Mouse (Mus musculus): ENCODE measurements around the gene H2-Aa.
"Not testable (repeated sequence)": the region's sequence is repeated elsewhere in the genome, so short reads cannot be mapped to it uniquely, and the experiment has no call there.

The H2-Aa gene

DNA sequence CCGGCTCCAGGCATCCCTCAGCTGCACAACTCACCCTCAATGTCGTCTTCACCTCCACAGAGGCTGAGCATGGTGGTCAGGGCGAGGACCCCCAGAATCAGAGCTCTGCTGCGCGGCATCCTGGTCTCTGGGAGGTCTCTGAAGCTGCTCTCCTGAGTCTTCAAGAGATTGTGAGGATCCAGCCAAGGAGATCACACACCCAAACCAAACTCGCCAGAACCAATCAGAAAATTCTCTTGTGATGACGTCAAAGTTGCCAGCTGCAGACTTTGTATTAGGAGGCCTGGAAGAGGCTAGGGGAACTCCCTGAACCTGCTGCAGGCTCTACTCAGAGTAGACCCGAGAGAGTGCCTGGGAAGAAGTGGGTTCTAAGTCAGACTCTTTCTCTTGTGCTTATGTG lies at the start of gene H2-Aa:
Gene H2-Aa, minus strand, starts transcription at position 176 of the 400 bp plus-strand sequence.
- DNase-seq (ENCODE audit: low spot score in 2 of 2), result peak; percentile 66 to 81

DNA sequence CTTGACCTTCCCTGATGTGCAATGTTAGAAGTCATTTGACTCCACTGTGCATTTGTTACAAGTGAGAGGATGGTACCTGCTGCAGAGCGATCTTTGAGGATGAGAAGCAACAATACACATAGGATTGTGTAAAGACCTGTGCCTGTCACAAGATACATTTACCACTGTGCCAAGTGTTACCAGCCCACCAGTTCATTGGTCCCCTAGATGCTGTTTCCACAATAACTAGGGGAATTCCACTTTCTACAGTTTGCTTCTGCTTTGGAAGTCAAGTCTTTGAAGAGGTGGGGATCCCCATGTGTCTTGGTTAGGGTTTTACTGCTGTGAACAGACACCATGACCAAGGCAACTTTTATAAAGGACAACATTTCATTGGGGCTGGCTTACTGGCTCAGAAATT lies 43.6 kb upstream of the H2-Aa start:
- no peak for DNase-seq (ENCODE audit: low spot score in 2 of 2)

DNA sequence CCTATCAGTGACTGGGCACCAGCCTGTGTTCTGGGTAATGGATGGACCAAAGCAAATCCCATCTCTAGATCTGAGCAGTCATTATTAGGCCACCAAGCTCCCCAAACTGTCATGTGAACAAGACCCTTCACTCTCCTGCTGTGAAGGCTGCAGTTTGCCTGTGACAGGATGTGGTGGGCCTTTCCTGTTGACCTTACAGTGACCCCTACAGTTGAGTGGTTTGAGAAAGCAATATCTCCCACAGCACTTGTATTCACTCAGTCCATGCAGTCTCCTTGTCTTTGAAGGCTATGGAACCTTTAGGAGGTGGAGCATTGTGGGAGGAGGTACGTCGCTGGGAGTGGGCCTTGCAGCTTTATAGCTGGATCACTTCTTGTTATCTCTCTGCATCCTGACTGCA lies 42.2 kb upstream of the H2-Aa start:
- DNase-seq (ENCODE audit: low spot score in 2 of 2), result no peak

GRCm38 (mm10) chr17:34326373-34326772 lies 38.8 kb upstream of the H2-Aa start:
- DNase-seq (ENCODE audit: low spot score in 2 of 2), result no peak

GRCm38 (mm10) chr17:34325436-34325835 lies 37.8 kb upstream of the H2-Aa start, which contains the start of gene H2-Eb2:
TSS of gene H2-Eb2 (plus strand) at chr17:34325665.
- peak in 1 of 2 experiments; percentile 25 for DNase-seq (ENCODE audit: low spot score in 2 of 2)

DNA sequence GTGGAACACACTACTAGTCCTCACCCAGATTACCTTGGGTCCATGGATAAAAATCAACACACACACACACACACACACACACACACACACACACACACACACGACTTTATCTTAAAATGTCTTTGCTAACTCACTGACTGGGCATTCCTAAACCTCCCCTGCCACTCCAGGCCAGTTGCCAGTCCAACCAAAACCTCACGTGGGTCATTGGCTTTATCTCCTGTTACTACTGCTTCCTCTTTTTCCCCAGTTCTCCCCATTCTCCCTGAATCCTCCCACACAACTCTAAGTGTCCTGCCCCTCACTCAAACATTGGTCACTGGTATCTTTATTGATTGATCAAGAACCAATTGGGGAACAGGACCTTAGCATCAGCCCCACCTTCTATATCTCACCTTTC lies 29.7 kb upstream of the H2-Aa start:
- DNase-seq (ENCODE audit: low spot score in 2 of 2), result no peak

GRCm38 (mm10) chr17:34316697-34317096 lies 29.1 kb upstream of the H2-Aa start:
- DNase-seq (ENCODE audit: low spot score in 2 of 2), result no peak

GRCm38 (mm10) chr17:34315512-34315911 lies 27.9 kb upstream of the H2-Aa start:
- DNase-seq (ENCODE audit: low spot score in 2 of 2), result no peak

DNA sequence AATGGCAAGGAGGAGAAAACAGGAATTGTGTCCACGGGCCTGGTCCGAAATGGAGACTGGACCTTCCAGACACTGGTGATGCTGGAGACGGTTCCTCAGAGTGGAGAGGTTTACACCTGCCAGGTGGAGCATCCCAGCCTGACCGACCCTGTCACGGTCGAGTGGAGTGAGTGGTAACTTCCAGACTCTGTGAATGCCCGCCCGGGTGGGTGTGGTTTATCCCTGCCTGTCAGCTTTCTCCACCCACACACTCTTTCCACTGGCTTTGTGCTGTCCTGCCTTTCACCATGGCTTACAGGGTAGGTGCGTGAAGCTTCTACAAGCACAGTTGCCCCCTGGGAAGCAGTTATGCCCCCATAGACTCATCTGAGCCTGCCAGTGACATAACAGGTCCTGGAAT lies 26.7 kb upstream of the H2-Aa start:
- DNase-seq (ENCODE audit: low spot score in 2 of 2), result no peak

DNA sequence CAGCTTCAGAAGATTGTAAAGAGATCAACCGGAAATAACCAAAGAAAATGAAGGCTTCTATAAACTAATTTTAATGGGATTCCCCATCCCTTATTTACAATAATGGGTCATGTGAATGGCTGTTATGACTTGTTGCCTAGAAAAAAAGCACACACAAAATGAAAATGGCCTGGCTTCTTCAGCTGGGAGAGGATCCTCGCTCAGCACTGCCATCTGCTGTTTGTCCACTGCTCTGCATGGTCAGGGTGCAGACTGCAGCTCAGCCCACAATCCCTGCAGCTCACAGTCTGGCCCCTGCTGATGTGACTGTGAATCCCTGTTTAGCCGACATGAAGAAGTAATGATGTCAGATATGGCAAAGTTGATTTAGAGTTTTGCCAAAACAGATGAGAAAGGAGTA lies 25.8 kb upstream of the H2-Aa start:
- peak; percentile 57 to 85 for DNase-seq (ENCODE audit: low spot score in 2 of 2)

- DNase-seq (ENCODE audit: low spot score in 2 of 2), result no peak
These were observed 24.6 kb upstream of the H2-Aa start for GRCm38 (mm10) chr17:34312185-34312584.

GRCm38 (mm10) chr17:34310526-34310925 lies 22.9 kb upstream of the H2-Aa start:
- DNase-seq (ENCODE audit: low spot score in 2 of 2), result not testable (repeated sequence)

DNA sequence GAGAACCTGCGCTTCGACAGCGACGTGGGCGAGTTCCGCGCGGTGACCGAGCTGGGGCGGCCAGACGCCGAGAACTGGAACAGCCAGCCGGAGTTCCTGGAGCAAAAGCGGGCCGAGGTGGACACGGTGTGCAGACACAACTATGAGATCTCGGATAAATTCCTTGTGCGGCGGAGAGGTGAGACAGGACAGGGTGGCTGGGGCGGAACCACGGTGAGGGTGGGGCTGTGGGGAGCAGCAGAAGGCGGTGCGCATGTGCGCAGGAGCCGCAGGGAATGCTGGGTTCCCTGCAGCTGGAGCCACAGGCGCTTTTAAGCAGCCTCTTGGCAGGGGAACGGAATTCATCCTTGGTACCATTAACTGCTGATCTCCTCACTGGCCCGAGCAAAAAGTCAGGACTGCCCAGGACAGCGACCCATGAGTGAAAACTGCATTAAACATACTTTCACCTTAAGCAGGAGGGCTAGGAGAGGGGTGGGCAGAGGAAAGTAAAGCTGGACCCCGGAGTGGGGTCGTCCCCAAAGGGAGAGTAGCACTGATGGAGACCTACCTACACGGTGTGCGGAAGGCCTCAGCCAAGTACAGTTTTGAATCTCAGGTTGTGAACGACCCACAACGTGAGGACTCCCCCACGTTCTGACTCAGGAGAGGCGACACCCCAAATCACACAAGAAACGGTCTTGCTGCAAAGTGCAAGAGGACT lies 22.2 kb upstream of the H2-Aa start:
- DNase-seq (ENCODE audit: low spot score in 2 of 2), result peak; percentile 51 to 64

GRCm38 (mm10) chr17:34309225-34309624 lies 21.6 kb upstream of the H2-Aa start:
- DNase-seq (ENCODE audit: low spot score in 2 of 2), result no peak

- DNase-seq (ENCODE audit: low spot score in 2 of 2), result no peak
These were observed 20.5 kb upstream of the H2-Aa start for GRCm38 (mm10) chr17:34308161-34308560.

DNA sequence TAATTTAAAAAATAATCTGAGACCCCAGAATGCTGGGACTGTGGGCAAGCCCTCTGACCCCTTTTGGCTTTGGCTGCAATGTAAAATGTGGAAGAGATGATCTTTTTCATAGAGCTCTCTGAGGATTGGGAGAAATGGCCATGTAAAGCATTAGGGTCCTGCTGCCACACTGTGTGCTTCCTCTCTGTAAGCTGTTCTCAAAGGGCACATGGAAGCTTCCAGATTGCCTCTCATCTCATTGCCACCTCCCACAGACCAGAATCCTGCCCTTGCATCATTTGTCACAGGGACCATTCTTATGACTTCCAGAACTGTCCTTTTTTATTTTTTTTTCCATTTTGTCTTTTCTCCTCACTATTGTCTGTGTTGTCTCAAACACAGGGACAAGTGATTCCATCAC lies 19.6 kb upstream of the H2-Aa start:
- no peak for DNase-seq (ENCODE audit: low spot score in 2 of 2)

DNA sequence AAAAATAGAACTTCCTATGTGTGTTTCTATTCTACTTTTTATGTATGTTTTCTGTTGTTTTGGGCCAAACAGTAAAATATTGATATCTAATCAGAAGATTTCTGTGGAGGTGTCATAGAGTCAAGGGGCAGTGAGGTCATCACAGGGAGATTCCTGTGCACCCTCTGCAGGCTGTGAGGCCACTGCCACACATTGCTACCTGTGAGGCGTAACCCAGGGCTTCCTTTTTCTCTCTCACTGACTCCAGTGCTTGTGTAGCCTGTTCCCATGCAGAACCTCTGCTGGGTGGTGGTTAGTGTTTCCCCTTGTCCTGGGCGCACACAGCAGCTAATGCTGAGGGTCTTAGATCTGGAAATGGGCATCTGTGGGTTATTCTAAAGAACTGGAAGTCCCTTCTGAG lies 18.8 kb upstream of the H2-Aa start:
- no peak for DNase-seq (ENCODE audit: low spot score in 2 of 2)

DNA sequence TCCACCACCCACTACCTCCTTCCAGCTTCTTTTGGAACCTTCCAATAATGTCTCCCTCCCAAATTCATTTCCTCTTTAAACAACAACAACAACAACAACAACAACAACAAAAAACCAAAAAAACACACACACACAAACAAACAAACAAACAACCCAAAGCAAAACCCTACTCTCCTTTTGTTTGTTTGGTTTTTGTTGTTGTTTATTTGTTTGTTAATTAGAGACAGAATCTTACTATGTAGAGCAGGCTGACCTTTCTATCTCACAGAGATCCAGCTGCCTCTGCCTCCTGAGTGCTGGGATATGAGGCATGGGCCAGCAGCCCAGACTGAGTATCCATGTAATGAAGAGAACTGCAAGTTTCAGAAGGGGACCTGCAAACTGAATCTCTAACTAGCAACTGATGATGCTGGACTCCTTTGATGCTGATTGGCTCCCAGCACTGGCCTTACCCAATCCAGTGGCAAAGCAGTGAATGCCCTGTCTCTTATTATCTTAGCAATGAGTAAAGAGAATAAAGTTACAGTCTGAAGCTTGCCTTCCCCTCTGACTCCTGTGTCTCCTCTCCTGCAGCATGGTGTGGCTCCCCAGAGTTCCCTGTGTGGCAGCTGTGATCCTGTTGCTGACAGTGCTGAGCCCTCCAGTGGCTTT lies 17.9 kb upstream of the H2-Aa start, which contains the start of gene H2-Eb1:
Gene H2-Eb1, plus strand, starts transcription at position 488 of the 651 bp plus-strand sequence.
- peak; percentile 78 to 86 for DNase-seq (ENCODE audit: low spot score in 2 of 2)

GRCm38 (mm10) chr17:34304751-34305150 lies 17.1 kb upstream of the H2-Aa start:
- DNase-seq (ENCODE audit: low spot score in 2 of 2), result peak in 1 of 2 experiments; percentile 71

DNA sequence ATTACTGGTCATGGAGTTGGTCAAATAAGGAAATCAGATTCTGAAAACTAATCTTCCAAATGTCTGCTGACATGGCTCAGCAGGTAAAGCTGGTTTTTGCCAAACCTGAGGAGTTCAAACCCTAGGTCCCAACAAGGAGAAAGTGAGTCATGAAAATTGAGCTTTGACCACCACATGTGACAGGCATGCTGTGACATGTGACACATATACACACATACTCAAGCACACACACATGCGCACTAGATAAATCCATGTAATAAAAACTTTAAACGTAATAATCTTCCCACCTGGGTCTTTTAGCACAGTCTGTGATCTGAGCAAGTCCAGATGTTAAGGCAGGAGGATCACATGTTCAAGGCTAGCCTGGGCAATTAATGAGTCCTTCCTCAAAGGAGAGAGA lies 16.2 kb upstream of the H2-Aa start:
- no peak for DNase-seq (ENCODE audit: low spot score in 2 of 2)

- no peak for DNase-seq (ENCODE audit: low spot score in 2 of 2)
These were observed 14.1 kb upstream of the H2-Aa start for GRCm38 (mm10) chr17:34301670-34302190.

GRCm38 (mm10) chr17:34300691-34301566 lies 13.3 kb upstream of the H2-Aa start:
- DNase-seq (ENCODE audit: low spot score in 2 of 2), result no peak

Measured in thymus, postnatal 10 days (tissue).